Mouse (Mus musculus): ENCODE measurements at regions not wholly inside any gene's neighbourhood (a gene's known extent, or its start where the extent isn't known, plus 50 kb on each side); places are given as distances from the start of the nearest gene placed in this dataset.
"Not testable (repeated sequence)": the region's sequence is repeated elsewhere in the genome, so short reads cannot be mapped to it uniquely, and the experiment has no call there.

DNA sequence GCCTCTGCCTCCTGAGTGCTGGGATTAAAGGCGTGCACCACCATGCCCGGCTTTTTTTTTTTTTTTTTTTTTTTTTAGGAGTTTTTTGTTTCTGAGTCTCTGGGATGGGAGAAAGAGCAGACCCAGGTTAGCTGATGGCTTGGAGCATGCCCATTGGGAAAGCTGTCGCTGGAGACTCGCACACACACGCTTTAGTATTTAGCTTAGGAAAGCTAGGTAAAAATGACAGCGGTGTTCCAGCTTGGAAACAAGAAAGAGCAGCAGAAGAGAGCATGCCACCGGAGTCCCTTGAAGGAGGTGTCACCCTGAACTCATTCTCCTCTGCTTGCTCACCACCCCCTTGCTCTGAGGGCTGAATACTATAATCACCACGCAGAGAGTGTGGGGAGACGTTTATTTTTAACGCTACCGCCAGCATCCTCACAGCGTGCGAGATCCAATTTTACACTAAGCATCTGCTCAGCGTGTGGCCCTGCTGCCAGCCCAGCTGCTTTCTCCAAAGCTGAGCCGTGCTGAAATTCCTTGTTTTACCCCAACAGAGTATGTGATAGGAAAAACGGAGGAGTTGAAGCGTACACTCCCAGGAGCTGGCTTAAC is 95.9 kb upstream of the Map3k1 start:
- no peak for DNase-seq (ENCODE audit: low spot score)

DNA sequence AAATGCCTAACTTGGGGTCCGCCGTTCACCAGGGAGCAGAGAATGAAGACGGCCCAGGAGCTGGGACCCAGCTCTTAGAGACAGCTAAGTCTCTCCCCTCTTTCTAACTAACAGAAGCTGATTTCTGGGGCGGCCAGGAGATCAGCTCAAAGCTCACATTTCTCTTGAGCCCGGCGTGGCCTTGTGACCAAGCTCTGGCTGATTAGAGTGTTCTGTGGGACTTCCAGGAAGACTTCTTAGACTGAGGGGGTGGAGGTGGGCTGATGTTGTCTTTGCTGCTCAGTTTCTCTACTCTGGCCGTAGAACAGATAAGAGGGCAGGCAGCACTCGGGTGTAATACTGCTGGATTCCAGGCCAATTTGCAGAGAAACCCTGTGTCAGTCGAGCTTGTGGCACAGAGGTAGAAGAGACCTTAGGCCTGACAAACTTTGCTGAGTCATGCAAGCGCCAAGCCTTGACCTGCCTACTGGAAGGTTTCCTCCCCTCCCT is 96.5 kb upstream of the Map3k1 start:
- DNase-seq (ENCODE audit: low spot score), result no peak

DNA sequence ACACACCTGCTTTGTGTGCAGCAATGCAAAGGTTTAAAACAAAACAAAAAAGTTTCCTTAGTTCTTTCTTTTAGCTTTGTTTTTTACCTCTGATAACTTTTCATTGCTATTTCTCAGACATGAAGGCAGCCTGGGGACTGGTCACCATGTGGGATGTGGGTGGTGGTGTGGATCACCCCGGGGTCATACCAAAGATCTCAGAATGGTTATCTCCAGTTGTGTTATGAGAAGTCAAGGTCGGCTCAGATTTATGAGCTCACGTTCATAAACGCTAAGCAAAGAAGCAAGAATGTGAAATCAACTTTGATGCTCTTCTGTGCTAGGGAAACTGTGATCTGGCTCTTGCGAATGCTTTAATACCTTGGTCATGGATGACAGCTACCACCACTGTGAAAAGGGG is 102.3 kb upstream of the Map3k1 start:
- DNase-seq (ENCODE audit: low spot score), result no peak

DNA sequence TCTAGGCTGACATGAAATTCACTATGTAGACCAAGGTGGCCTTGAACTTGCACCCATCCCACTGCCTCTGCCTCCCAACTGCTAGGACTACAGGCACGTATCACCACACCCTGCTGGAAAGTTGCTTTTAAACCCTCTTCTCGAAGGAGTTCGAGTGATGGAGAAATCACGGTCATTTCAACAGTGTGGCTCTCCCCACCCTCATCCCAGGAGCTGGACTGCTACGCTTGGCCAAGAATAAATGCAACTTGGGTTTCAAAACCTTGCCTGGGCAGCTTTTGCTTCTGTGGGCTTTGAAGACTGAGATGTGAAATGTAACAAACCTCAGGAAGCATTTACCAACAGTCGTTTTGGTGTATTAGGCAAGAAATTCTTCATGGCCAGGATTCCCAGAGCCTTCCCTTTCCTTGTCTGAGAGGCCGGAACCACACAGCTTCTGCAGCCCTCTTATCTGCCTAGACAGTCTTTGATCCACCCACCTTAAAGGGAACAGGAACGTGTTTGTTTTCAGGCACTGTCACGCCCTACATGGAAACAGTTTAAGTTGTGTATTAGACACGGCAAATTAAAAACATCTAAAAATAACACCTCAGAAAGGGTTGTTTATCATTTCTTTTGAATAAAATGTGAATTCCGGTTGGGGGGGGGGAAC is 103.0 kb upstream of the Map3k1 start:
- DNase-seq (ENCODE audit: low spot score), result no peak

DNA sequence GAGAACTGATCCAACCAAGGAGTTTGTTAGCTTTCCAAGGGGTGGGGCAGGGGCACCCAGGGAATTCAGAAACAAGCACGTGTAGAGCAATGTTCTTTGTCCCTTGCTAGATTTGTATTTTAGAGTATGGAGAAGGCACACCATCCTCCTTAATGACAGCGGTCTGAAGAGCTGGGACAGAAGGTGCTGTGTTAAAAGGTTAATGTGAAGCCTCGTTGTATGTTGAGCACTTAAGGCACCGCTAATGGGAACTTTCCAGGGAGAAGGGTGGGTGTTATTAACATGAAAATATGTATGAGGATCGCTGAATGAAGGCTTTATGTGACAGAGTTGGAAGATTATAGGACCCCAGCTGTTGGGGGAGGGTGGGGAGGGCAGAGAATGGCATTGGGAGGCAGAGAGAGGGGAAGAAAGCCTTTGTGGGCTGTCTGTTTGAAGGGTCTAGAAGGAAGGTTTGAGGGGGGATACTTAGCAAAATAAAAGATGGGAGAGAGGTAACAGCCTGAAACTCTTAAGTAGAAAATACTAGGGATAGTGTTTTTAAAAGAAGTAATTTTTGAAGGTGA is 105.6 kb upstream of the Map3k1 start:
- DNase-seq (ENCODE audit: low spot score), result no peak

DNA sequence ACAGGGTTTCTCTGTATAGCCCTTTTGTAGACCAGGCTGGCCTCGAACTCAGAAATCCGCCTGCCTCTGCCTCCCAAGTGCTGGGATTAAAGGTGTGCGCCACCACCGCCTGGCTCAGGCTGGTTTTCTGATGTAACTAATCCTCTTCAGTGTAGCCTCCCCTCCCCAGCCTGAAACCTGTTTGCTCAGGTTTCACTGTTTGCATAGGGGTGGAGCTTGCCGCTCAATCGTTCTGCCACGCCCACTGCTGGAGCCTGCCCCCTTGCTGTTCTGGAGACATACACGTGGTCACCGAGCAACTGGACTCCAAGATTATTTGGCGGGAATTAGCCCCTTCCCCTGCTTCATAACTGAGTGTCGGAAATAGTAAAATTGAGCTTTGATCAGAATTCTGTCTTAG is 110.6 kb upstream of the Map3k1 start:
- not testable (repeated sequence) for DNase-seq (ENCODE audit: low spot score)

DNA sequence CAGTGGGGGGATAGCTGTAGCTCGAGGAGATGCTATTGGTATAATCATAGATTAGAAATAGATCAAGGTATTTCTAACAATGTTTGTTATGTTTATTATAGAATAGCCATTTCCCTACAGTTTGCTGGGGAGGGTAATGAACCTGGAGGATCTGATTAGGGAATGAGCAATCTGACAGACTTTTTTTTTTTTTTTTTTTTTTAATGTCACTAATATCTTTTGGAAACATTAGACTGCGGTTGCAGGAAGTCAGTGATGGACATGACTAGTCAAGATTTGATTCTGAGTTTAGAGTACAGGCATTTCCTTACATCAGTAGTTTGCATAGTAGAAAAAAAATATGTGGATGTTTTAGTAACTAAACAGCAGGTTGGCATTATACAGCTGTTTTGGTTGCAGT is 111.7 kb upstream of the Map3k1 start:
- DNase-seq (ENCODE audit: low spot score), result no peak

DNA sequence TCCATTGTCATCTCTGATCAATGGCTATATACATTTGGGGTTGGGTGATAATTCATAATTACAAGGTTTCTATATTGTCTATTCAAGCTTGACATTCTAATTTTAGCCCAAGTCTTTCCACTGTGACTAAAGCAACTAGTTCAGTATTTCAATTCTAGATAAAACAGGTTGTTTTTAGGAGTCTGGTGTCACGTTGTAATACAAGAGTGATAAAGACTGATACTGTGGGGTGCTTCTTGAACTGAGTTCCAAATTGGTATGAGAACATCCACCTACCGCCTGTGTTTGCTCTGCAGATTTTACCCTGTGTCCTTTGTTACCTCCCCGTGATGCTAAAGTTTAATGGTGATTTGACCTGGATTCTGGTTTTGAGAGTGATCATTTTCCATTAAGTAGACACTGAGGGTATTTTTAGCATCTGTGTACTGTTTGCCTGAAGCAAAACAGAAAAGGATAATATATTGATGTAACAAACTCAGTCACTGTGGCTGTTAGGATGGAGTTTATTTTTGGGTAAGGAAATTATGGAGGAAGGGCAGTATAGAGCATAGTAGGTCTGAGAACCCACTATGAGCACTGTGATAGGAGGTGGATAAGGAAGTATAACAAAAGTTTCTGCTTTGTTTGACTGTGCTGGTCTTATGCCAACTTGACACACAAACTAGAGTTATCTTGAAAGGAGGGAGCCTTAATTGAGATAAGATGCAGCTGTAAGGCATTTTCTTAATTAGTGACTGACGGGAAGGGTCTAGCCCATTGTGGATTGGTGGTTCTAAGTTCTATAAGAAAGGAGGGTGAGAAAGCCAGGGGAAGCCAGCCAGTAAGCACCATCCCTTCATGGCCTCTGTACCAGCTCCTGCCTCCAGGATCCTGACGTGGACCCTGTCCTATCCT is 112.6 kb upstream of the Map3k1 start:
- DNase-seq (ENCODE audit: low spot score), result no peak

DNA sequence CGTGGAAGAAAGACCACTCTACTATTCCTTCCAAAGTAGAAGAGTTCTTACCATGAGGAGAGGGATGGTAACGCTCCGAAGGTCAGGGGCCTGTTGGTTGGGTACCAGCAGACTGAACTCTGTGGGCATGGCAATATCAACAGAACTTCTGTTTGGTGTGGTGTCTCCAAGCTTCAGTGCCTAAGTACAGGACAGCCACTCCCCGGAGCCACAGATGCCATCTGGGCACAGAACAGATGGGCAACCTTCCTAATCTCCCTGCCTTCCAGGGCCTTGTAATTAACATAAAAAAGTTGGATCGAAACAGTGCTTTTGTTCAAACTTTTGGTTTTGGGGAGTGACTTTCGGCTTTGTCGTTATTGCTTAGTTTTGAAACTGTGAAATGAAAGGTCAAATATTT is 116.6 kb upstream of the Map3k1 start:
- no peak for DNase-seq (ENCODE audit: low spot score)

DNA sequence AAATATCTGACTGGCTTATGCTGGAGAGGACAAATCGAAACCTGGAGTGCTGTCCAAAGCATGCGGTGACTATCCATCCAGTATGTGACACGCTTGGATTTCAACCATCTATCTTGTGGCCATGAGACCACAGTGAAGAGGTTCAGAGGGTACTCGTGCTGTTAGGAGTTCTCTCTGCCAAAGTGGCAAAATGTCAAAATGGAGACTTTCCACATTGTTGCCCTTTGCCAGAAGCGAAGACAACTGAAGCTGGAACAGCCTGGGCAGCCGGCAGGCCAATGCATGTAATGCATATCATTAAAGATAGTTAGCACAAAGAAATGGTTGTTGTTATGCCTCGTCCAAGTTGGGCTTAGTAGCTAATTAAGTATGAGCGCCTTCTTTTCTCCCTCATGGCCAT is 118.0 kb upstream of the Map3k1 start:
- DNase-seq (ENCODE audit: low spot score), result no peak

DNA sequence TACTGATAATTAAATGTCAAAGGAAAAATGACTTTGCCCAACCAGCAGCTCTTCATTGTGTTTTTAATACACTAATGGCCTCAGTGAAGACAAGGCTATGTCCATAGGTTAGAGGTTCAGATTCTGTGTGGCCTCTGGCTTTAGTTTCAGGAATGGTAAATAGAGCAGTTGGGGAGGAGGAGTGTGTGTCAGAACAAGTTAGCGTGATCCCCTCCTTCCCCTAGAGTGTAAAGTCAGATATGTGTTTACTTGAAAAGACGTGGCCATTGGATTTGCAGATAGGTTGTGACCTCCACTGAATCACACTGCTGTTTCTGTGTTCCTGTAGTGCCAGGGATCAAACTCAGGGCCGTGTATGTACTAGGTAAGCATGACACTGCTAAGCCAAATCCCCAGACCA is 118.7 kb upstream of the Map3k1 start:
- DNase-seq (ENCODE audit: low spot score), result no peak

DNA sequence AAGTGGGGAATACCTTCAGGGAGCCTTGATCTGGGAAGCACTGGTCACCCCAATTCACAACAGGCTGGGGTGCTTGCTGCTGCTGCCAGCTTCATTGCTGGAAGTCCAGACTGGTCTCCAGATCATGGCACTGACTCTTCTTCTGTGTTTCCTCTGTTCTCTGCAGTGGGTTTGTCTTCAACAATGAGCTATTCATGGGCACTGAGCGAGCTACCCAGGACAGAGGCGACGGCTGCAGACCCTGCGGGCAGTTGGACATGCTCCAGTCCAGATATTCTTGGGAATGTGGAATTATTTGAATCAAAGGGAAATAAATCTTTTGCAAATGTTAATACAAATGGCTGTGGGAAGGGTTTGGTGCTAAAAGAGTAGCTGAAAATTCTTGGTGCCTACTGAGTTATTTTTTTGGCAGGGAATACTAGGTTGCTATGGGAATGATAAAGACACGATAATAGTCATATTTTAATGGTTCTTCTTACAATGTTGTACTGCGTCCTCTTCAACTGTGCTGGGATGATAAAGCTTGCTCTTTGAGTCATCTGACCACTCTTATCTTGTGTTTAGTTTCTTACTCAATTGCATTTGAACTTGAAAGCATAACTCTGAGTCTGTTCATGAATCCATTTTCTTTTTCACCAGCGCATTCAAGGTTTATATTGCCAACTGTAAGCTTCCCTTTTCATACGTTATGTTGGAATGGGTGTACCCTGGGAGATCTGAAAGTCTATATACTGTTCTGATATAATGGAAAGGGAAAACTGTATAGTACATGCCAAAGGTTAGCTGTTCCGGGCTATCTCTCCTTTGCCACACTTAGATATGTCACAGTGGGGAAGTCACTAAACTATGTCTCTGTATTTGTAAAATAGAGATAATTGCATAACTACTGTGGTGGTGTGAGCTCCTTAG is 120.1 kb upstream of the Map3k1 start:
- DNase-seq (ENCODE audit: low spot score), result no peak

DNA sequence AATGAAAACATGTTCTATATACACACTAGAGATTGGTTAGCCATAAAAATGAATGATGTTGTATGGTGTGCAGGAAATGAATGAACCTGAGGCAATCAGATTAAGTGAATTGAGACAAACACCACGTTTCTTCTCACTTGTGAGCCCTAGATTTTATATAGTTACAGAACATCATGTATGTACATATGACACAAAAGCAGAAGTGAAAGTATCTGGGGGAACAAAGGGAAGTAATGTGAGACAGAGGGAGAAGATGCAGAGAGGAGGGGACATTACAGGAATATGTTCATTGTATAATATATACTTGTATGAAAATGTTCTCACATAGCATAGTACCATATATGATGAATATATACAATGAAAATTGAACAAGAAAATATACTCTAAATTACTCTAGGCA is 121.1 kb upstream of the Map3k1 start:
- DNase-seq (ENCODE audit: low spot score), result peak; percentile 39

DNA sequence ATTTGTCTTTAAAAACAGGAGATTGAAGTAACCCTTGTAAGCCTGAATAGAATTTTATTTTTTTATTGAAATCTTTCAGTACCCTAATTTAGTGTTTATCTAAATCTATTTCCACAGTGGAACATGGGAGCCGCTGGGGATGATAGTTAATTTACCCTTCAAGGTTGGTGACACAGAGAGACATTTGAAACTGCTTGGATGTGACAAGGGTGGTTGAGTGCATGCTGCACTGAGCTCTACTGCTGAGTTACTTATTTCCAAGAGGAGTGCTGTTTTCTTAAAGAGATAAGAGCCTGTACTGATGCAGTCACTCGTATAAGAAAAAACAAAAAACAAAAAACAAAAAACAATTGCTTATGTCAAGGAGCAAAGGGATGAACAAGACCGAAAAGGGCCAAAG is 123.7 kb upstream of the Map3k1 start:
- DNase-seq (ENCODE audit: low spot score), result no peak

DNA sequence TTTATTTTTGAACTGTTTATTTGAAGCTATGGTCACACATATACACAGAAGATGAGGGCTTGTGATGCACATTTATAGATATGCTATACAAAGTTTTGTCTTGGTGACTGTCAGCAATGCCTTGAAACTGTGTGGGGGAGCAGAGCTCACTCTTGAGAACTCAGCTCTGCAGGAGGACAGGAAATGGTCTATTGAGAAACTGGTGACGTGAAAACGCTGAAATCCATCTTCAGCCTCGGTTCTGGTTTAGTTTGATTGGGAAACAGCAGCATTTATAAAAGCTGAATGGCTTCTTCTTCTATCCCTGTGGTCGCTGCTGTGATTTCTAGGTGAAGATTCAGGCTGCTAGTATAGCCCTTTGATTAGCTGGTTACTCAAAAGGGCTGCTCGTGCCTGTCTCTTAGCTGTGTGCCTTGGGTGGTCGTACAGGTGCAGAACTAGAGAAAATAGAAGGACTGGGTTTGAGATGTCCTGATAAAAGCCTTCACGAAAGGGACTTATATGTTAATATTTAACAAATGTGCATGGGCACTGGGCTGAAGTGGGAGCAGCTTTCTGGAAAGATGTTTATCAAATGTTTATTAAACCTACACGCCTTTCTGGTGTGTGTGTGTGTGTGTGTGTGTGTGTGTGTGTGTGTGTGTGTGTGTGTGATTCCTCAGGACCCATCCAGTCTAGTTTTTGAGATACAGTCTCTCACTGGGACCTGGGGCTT is 124.9 kb upstream of the Map3k1 start:
- no peak for DNase-seq (ENCODE audit: low spot score)

DNA sequence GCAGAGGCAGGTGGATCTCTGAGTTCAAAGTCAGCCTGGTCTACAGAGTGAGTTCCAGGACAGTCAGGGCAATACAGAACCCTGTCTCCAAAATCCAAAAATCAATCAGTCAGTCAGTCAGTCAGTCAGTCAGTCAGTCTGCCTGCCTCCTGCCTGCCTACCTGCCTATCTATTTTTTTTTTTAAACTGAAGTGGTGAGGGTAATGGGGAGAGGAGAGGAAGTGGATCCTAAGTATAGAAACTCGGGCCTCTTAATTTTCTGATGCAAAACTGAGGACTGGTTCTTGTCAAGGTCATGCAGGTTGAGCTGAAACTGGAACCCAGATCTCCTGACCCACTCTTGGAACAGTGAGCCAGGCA is 126.9 kb upstream of the Map3k1 start:
- no peak for DNase-seq (ENCODE audit: low spot score)

DNA sequence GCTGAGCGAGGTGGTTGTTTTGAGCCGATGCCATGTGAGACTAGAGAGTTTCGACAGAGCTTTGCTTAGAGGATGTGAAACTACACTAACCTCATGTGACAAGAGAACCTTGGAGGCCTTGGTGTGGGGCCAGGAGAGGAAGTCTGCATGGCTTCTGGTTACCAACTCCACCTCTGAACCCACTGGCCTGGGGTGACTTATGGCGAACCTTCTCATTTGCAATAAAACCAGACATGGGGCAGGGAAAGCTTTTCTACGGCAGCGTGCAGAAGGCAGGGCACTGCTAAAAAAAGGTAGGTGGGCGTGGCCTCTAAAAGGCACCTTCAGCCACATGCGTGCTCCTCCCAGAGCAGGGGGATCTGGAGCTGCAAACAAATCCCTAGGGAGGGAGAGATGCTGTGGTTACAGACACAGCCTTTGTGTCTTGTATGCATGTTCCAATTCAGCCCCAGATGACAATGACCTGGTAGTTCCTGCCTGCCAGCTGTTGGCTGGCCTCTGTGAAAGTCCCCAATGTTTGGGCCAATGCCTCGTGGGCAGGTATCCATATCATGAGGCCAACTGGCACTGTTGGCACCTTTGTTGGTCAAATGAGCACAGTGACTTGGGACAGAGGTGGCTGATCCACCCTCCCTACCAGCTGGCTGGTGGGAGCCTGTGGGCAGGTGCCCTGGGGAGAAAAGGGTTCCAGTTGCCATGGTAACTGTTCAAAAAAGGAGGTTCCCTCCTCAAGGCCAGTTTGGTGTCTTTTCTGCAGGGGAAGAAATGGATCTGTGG is 127.5 kb upstream of the Map3k1 start:
- DNase-seq (ENCODE audit: low spot score), result peak; percentile 77

DNA sequence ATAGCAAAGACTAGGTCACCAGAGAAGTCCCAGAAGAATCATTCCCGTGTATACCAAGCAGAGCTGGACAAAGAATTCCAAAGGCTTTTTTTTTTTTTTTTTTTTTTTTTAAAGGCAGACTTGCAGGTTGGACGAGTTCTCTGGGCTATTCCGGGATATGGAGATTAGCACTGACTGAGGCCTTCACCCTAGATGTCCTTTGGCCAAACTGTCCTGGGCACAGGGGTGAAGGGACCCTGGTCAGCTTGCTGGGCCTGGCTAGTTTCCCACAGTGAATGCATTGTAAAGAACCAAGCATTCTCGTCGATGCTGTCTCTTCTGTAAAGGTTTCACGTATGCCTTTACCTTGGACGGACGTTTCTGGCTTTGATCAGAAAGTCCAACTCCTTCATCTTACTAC is 128.2 kb upstream of the Map3k1 start:
- DNase-seq (ENCODE audit: low spot score), result no peak

DNA sequence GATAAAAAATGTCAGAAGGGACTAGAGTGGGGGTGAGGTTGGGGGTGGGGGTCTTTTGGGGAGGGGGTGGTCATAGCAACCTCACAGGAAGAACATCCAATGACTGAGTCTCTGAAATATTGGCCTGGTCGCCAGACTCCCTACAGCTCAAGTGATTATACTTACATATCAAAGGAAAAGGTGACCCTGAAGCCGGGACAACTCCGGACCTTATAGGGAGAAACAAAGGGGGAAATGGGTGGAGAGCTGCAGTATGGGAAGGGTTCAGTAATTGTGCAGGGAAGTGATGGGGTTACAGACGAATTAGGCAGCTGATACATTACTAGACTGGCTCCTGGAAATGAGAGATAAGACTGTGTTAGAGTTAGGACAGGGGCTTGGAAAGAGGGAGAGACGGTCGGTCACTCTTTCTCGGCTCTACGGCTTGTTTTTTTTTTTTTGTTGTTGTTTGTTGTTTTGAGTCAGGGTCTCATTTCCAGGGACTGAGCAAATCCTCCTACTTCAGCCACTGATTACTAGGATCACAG is 130.2 kb upstream of the Map3k1 start:
- DNase-seq (ENCODE audit: low spot score), result no peak

DNA sequence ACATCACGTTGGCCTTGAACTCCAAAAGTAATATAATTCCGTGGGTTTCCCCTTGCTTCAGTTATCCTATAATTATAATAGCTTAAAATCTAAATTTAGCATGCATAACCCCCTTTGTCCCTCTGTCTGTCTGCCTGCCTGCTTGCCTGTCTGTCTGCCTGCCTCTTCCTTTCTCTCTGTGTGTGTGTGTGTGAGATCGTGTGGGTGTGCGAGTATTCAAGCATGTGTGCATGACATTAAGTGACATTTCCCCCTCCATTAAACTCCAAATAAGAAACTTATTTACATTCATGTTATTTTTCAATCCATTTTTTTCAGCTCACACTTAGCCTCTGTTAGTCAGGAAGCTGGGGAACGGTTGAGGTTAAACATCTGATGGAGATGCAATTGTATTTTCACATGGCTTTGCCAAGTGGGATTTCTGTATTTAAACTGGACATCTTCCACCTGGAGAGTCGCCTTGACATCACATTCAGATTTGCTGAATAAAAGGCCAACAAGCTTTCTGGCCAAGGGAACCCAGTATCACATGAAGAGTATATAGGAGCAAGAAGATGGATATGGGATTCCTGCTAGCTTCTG is 130.8 kb upstream of the Map3k1 start:
- DNase-seq (ENCODE audit: low spot score), result no peak

Measured in lung, postnatal 25 days (tissue).